Mouse (Mus musculus): ENCODE data around the gene Sel1l.

DNA sequence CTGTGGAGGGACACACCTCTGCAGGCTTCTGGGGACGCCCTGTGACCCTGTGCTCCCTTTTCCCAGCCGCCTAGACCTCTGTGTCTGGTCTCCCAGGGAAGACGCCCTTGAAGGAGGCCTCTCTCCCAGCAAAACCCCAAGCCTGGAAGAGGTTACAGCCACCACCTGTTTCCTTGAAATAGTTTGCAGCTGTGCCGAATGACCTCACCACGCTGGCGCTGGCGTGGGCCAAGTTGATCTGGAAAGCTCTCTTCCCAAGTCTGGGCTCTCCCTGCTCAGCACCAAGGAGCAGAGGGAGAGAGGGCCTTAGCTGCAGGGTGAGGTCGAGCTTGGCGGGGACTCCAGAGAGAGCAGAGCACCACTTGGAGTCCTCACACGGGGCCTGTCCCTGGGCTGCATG is 62.6 kb downstream of the Sel1l start:
- TF ChIP-seq CTCF (IDR thresholded peaks at IDR 0.05; ENCODE audit: extremely low read depth, insufficient read depth, insufficient read length, insufficient replicate concordance) (no peak), POLR2A (IDR thresholded peaks at IDR 0.05; ENCODE audit: low read depth, low read length) (no peak)

Data from spleen, adult 2 months (tissue).